Mouse (Mus musculus) MEL (cell line): ENCODE measurements around the gene Dhx58.

Experiments
- CHD1 ChIP-seq: IDR thresholded peaks from 2 replicates; pipeline ENCODE4 v1.6.1; 2012; ENCODE audit warnings: low read depth, mild to moderate bottlenecking, inconsistent platforms, low read length, improper control_type of control experiment
- GABPA ChIP-seq: IDR thresholded peaks from 2 replicates; pipeline ENCODE4 v1.6.1; 2012; ENCODE audit warnings: low read depth, mild to moderate bottlenecking, inconsistent platforms, low read length, improper control_type of control experiment, moderate library complexity
- MAFK ChIP-seq: IDR thresholded peaks from 2 replicates; pipeline ENCODE4 v1.6.1; 2011; ENCODE audit warnings: low read depth, mild to moderate bottlenecking, low read length, improper control_type of control experiment, borderline replicate concordance
- MYB ChIP-seq: IDR thresholded peaks from 2 replicates; pipeline ENCODE4 v1.6.1; 2011; ENCODE audit warnings: mild to moderate bottlenecking, low read depth, low read length, improper control_type of control experiment
- POLR2A ChIP-seq, 2 experiments: IDR thresholded peaks; 2 replicates each; pipeline ENCODE4 v1.6.1; 2011 to 2012; ENCODE audit warnings: low read length in 2 of 2, mild to moderate bottlenecking in 2 of 2, control low read depth in 1 of 2, improper control_type of control experiment in 1 of 2, low read depth in 1 of 2, moderate library complexity in 1 of 2; ENCODE audit not compliant: control insufficient read depth in 1 of 2, insufficient read depth in 1 of 2, poor library complexity in 1 of 2

DNA sequence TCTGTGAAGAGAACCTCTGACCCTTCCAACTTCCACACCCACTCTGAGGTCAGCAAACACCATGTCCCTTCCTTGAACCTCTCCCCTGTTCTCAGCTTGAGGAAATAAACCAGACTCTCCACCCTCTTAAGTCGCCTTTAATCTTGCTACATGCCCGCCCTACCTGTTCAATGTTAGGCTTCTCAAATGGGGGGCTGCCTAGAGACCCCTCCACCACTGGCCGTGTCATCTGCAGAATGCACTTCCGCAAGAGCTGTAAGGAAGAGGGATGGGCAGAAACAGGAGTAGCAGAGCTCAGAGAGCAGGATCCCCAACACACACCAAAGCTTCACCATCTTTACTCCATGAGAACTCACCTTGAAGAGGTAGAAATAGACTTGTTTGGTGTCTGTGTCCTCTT, 6.9 kb upstream of the Dhx58 start:
- no peak for TF ChIP-seq CHD1
- TF ChIP-seq POLR2A (IDR thresholded peaks at IDR 0.05; ENCODE audit: control insufficient read depth in 1 of 2, insufficient read depth in 1 of 2, low read depth in 1 of 2, low read length in 2 of 2, poor library complexity in 1 of 2): no peak
- no peak for TF ChIP-seq GABPA
- no peak for TF ChIP-seq MYB
- no peak for TF ChIP-seq MAFK
